ENCODE assay signal across 12 mouse cellular contexts in genomic region chr11:74557456-74558230, GRCm38 (mm10). TPM values are rescaled to one million over a fixed set of nuclear protein-coding genes. Genes with fewer than 3 reads are reported as not detected.
DNase-seq lines count a peak whose midpoint lies in the region; ATAC-seq and TF ChIP-seq lines count a peak whose summit lies in the region.
"Had no signal": no experiment of that assay in that cellular context is flagged by ENCODE, and none has a peak within 500 bp of the region (broad histone marks: within the 10 kb centered on the region; RNA-seq: fewer than 3 reads in every experiment).

No protein-coding gene starts in this region.

- no peaks in the 10 kb centered on the region for H3K9me3 ChIP-seq in liver, embryonic 13.5 days (replicated peaks)
- no peaks in the 10 kb centered on the region for H3K9me3 ChIP-seq in forebrain, embryonic 11.5 days (ENCODE audit: control insufficient read depth, low read length)

- no peak overlapping the region for H3K9ac ChIP-seq in liver, embryonic 13.5 days
- no peak overlapping the region for H3K9ac ChIP-seq in forebrain, embryonic 11.5 days (ENCODE audit: low read length)

- POLR2A ChIA-PET in Patski (lab: Charles Lee): interaction anchor here (0.6 to 1.3 kb wide), 3 partner anchors 11 to 18 kb away, joined by 3 to 4 read pairs (median 4); no protein-coding TSS in a partner anchor

- no peaks in the 10 kb centered on the region for H3K27me3 ChIP-seq in Patski
- no peaks in the 10 kb centered on the region for H3K27me3 ChIP-seq in liver, embryonic 13.5 days
- H3K27me3 ChIP-seq in forebrain, embryonic 11.5 days (ENCODE audit: control insufficient read depth, insufficient read depth, low read length): no peaks in the 10 kb centered on the region

- CTCF ChIA-PET in Patski (lab: Charles Lee): interaction anchor here (1.0 to 1.8 kb wide), 4 partner anchors 10 to 77 kb away, joined by 3 to 6 read pairs (median 4); no protein-coding TSS in a partner anchor

- no peaks in the 10 kb centered on the region for H3K36me3 ChIP-seq in liver, embryonic 13.5 days
- H3K36me3 ChIP-seq in forebrain, embryonic 11.5 days (ENCODE audit: control insufficient read depth, insufficient read depth, low read length): no peaks in the 10 kb centered on the region

- DNase-seq in adrenal gland, adult (ENCODE audit: inconsistent age in 2 of 2, low spot score in 1 of 2): peak; percentile 45 to 77
- no peak for DNase-seq in adrenal gland, postnatal 4 days (ENCODE audit: low spot score in 2 of 2)
- DNase-seq in layer of hippocampus, adult 2 months (ENCODE audit: low spot score in 2 of 2): no peak
- DNase-seq in layer of hippocampus, adult 9-11 months: no peak
- no peak for DNase-seq in Patski (ENCODE audit: low read depth, low spot score)
- DNase-seq in liver, embryonic 13.5 days: no peak
- no peak for DNase-seq in gastrocnemius, postnatal 4 days (ENCODE audit: low spot score in 2 of 2)
- no peak for DNase-seq in forebrain, embryonic 11.5 days (ENCODE audit: low spot score)
- DNase-seq: cerebellum, adult 9-10 months; gastrocnemius, postnatal 10 days; midbrain, embryonic 14.5 days had no signal

- 47% methylated on average over 11 of the region's 11 CpGs for WGBS in liver, embryonic 13.5 days (ENCODE audit: insufficient replicate concordance)
- 72% methylated on average over 11 of the region's 11 CpGs for WGBS in forebrain, embryonic 11.5 days

- no peak overlapping the region for H3K4me3 ChIP-seq in layer of hippocampus, adult 2 months
- H3K4me3 ChIP-seq in liver, embryonic 13.5 days (replicated peaks): no peak overlapping the region
- H3K4me3 ChIP-seq in forebrain, embryonic 11.5 days (ENCODE audit: low read depth, low read length): no peak overlapping the region

- peak; percentile 34 for ATAC-seq in Patski
- ATAC-seq in liver, embryonic 13.5 days (ENCODE audit: low read depth): peak; percentile 34; the same call in 1 of the 2 replicates
- no peak for ATAC-seq in forebrain, embryonic 11.5 days (replicated peaks; ENCODE audit: low FRiP score)
- ATAC-seq: hindbrain, postnatal 0 days had no signal

- in situ Hi-C loops in Patski (cut with MboI; ENCODE audit: low pct_unique_long_range_greater_than_20kb): no loop called here

- H3K4me1 ChIP-seq in liver, embryonic 13.5 days (replicated peaks): peaks cover 72% of the 10 kb centered on the region
- peaks cover 8% of the 10 kb centered on the region; the same call in 1 of the 2 replicates for H3K4me1 ChIP-seq in forebrain, embryonic 11.5 days (replicated peaks; ENCODE audit: control insufficient read depth, insufficient read depth, low read length)

- no peak overlapping the region for H3K4me2 ChIP-seq in liver, embryonic 13.5 days
- no peak overlapping the region for H3K4me2 ChIP-seq in forebrain, embryonic 11.5 days (ENCODE audit: low read depth, low read length, severe bottlenecking)

- 0 out of 2 replicates have a peak overlapping the region, but pooled peaks have one; percentile 18 for H3K27ac ChIP-seq in layer of hippocampus, adult 2 months
- peak overlapping the region; percentile 78 for H3K27ac ChIP-seq in liver, embryonic 13.5 days
- no peak overlapping the region for H3K27ac ChIP-seq in forebrain, embryonic 11.5 days (ENCODE audit: low read depth, low read length)
- H3K27ac ChIP-seq: hindbrain, postnatal 0 days had no signal

- no peak for TF ChIP-seq CTCF in layer of hippocampus, adult 2 months (conservative IDR thresholded peaks at IDR 0.05)
- TF ChIP-seq CTCF in Patski (IDR thresholded peaks at IDR 0.05): no peak

RNA-seq across cellular contexts. Expression of gene Rap1gap2, which starts 53.1 kb away (rescaled TPM):
- total RNA-seq in adrenal gland, postnatal 4 days (2021): 10 to 100 TPM; 18.7 to 28.8 TPM
- total RNA-seq in layer of hippocampus, adult 2 months (2021): 100 to 1,000 TPM; 129 to 135 TPM
- polyA plus RNA-seq in Patski (2021): 21.1 TPM
- polyA plus RNA-seq in liver, embryonic 13.5 days (2015; fragmentation: Nextera tagmentation; extraction: Ambion mirVana): 0.77 and 0.82 TPM in 2 replicates
- 10 to 100 TPM; 16.9 to 18.0 TPM for total RNA-seq in gastrocnemius, postnatal 4 days (2021)
- 1.3 and 1.8 TPM in 2 replicates for polyA plus RNA-seq in forebrain, embryonic 11.5 days (2014; fragmentation: Nextera tagmentation; extraction: Ambion mirVana)

Comparison
In these comparisons a context has a peak if more than half of its experiments do, and no peak if none do; other contexts are left out.
1. DNase-seq: peak in adrenal gland, adult (2 of 2); none in adrenal gland, postnatal 4 days (0 of 2), layer of hippocampus, adult 2 months (0 of 2), layer of hippocampus, adult 9-11 months (single experiment), Patski (single experiment), liver, embryonic 13.5 days (single experiment), gastrocnemius, postnatal 4 days (0 of 2) and forebrain, embryonic 11.5 days (single experiment).
2. RNA of gene Rap1gap2, which starts 53.1 kb away (total RNA-seq): 129 to 135 TPM in layer of hippocampus, adult 2 months; 18.7 to 28.8 TPM in adrenal gland, postnatal 4 days and 16.9 to 18.0 TPM in gastrocnemius, postnatal 4 days; every median in the first group is over 4 times any median in the second.